Mouse (Mus musculus): ENCODE measurements around the gene Pask.

- TF ChIP-seq CTCF (IDR thresholded peaks at IDR 0.05; ENCODE audit: low read depth, low read length) (no peak), EP300 (IDR thresholded peaks at IDR 0.05; ENCODE audit: insufficient read depth, low read depth, low read length) (no peak)
Measured at GRCm38 (mm10) chr1:93334621-93335020, 8.7 kb downstream of the Pask start.

All from ES-Bruce4 (cell line).